Mouse (Mus musculus) neural tube, embryonic 14.5 days (tissue): Measurements from ENCODE around the gene Rnase1. TPM values are rescaled to one million over a fixed set of nuclear protein-coding genes. Genes with fewer than 3 reads are reported as not detected.
"Not testable (repeated sequence)": the region's sequence is repeated elsewhere in the genome, so short reads cannot be mapped to it uniquely, and the experiment has no call there.

Source experiments
- ATAC-seq: fragments of 200-750 bp; cut with Nextera tagmentation; 2 replicates; pipeline ENCODE4 v1.8.0; 2017; ENCODE audit warnings: low read depth, mild to moderate bottlenecking, moderate TSS enrichment, moderate library complexity
- H3K27ac ChIP-seq: fragments of 300-500 bp; sonication (generic); 2 replicates; pipeline ENCODE4 v1.5.1; 2014; ENCODE audit warnings: low read depth, mild to moderate bottlenecking, control low read depth, low read length, moderate library complexity, mixed read lengths
- H3K27me3 ChIP-seq: fragments of 300-500 bp; sonication (generic); 2 replicates; pipeline ENCODE4 v1.6.1; 2014; ENCODE audit warnings: low read length; ENCODE audit not compliant: control insufficient read depth, insufficient read depth
- H3K36me3 ChIP-seq: fragments of 300-500 bp; sonication (generic); 2 replicates; pipeline ENCODE4 v1.6.1; 2014; ENCODE audit warnings: low read length, mixed read lengths; ENCODE audit not compliant: control insufficient read depth, insufficient read depth
- H3K4me1 ChIP-seq: fragments of 300-500 bp; sonication (generic); 2 replicates; pipeline ENCODE4 v1.6.1; 2014; ENCODE audit warnings: low read length; ENCODE audit not compliant: control insufficient read depth, insufficient read depth
- H3K4me2 ChIP-seq: fragments of 300-500 bp; sonication (generic); 2 replicates; pipeline ENCODE4 v1.6.1; 2014; ENCODE audit warnings: mild to moderate bottlenecking, low read depth, low read length, control low read depth
- H3K4me3 ChIP-seq: fragments of 300-500 bp; sonication (generic); 2 replicates; pipeline ENCODE4 v1.5.1; 2014; ENCODE audit warnings: low read depth, low read length, control low read depth, mixed read lengths
- H3K9ac ChIP-seq: fragments of 300-500 bp; sonication (generic); replicated peaks from 2 replicates; pipeline ENCODE4 v1.6.1; 2014; ENCODE audit warnings: low read depth, mild to moderate bottlenecking, control low read depth, low read length, mixed read lengths
- H3K9me3 ChIP-seq: fragments of 300-500 bp; sonication (generic); 2 replicates; pipeline ENCODE4 v1.6.1; 2016; ENCODE audit warnings: low read length; ENCODE audit not compliant: control insufficient read depth
- WGBS: fragments of 180-500 bp; shearing (Covaris S2); extraction: QIAGEN DNeasy Blood & Tissue Kit; methylation state at CpG from one replicate; pipeline ENCODE4 v1.1.7; 2014; 5-methylcytosine and 5-hydroxymethylcytosine counted together
- polyA plus RNA-seq: library from polyadenylated mRNA; unstranded; fragments of >200 nt; fragmentation: Nextera tagmentation; extraction: Ambion mirVana; gene quantifications from 2 replicates; pipeline ENCODE4 v1.2.1, GENCODE M21; 2014

The Rnase1 gene
- polyA plus RNA-seq, 1 experiment from 2014 or later, result 1.2 TPM

GRCm38 (mm10) chr14:51161976-51162375 is 15.4 kb upstream of the Rnase1 start, which contains the start of gene Rnase2b:
Gene Rnase2b (plus strand): TSS chr14:51162260.
- H3K9ac ChIP-seq, H3K4me2 ChIP-seq, H3K4me1 ChIP-seq, H3K9me3 ChIP-seq, H3K27ac ChIP-seq, H3K36me3 ChIP-seq, H3K4me3 ChIP-seq, H3K27me3 ChIP-seq, ATAC-seq: not testable (repeated sequence)
- WGBS, result 95% methylated on average over 3 of the region's 3 CpGs

- H3K4me2 ChIP-seq, result no peak overlapping the region
- no peaks in the 10 kb centered on the region for H3K9me3 ChIP-seq
- no peak overlapping the region for H3K4me3 ChIP-seq
- 100% methylated on average over 1 of the region's 1 CpGs for WGBS
- no peak for ATAC-seq
- no peak overlapping the region for H3K9ac ChIP-seq
- H3K36me3 ChIP-seq, result no peaks in the 10 kb centered on the region
- no peaks in the 10 kb centered on the region for H3K4me1 ChIP-seq
- H3K27me3 ChIP-seq, result no peaks in the 10 kb centered on the region
- H3K27ac ChIP-seq, result no peak overlapping the region
Observed at GRCm38 (mm10) chr14:51157072-51157471, 10.5 kb upstream of the Rnase1 start.

- no peaks in the 10 kb centered on the region for H3K36me3 ChIP-seq
- no peak overlapping the region for H3K4me3 ChIP-seq
- H3K27me3 ChIP-seq, result no peaks in the 10 kb centered on the region
- WGBS, result 31% methylated on average over 4 of the region's 4 CpGs
- no peak overlapping the region for H3K9ac ChIP-seq
- H3K9me3 ChIP-seq, result no peaks in the 10 kb centered on the region
- no peaks in the 10 kb centered on the region for H3K4me1 ChIP-seq
- H3K4me2 ChIP-seq, result no peak overlapping the region
- no peak for ATAC-seq
- no peak overlapping the region for H3K27ac ChIP-seq
Observed at GRCm38 (mm10) chr14:51156736-51157068, 10.1 kb upstream of the Rnase1 start.

- Histone ChIP-seq H3K36me3 (no peaks in the 10 kb centered on the region), H3K27me3 (no peaks in the 10 kb centered on the region), H3K9ac (no peak overlapping the region), H3K9me3 (no peaks in the 10 kb centered on the region), H3K4me2 (no peak overlapping the region), H3K4me3 (no peak overlapping the region), H3K4me1 (no peaks in the 10 kb centered on the region), H3K27ac (no peak overlapping the region)
- WGBS, result 81% methylated on average over 5 of the region's 5 CpGs
- no peak for ATAC-seq
Observed at GRCm38 (mm10) chr14:51156056-51156735, 9.6 kb upstream of the Rnase1 start.

GRCm38 (mm10) chr14:51152249-51152870 is 5.8 kb upstream of the Rnase1 start:
- H3K27ac ChIP-seq, result no peak overlapping the region
- no peak overlapping the region for H3K4me2 ChIP-seq
- no peak overlapping the region for H3K9ac ChIP-seq
- no peaks in the 10 kb centered on the region for H3K4me1 ChIP-seq
- ATAC-seq, result no peak
- no peak overlapping the region for H3K4me3 ChIP-seq
- WGBS, result 89% methylated on average over 5 of the region's 5 CpGs
- no peaks in the 10 kb centered on the region for H3K9me3 ChIP-seq
- no peaks in the 10 kb centered on the region for H3K36me3 ChIP-seq
- no peaks in the 10 kb centered on the region for H3K27me3 ChIP-seq

- WGBS, result 95% methylated on average over 3 of the region's 3 CpGs
- no peak for ATAC-seq
Observed at GRCm38 (mm10) chr14:51150206-51150831, 3.7 kb upstream of the Rnase1 start.

GRCm38 (mm10) chr14:51149164-51149563 is 2.6 kb upstream of the Rnase1 start:
- Histone ChIP-seq H3K27ac (no peak overlapping the region), H3K4me1 (no peaks in the 10 kb centered on the region), H3K4me3 (no peak overlapping the region), H3K27me3 (no peaks in the 10 kb centered on the region), H3K9ac (no peak overlapping the region), H3K36me3 (no peaks in the 10 kb centered on the region), H3K9me3 (no peaks in the 10 kb centered on the region), H3K4me2 (no peak overlapping the region)
- 50% methylated on average over 5 of the region's 5 CpGs for WGBS
- no peak for ATAC-seq

More at GRCm38 (mm10) chr14:51150206-51150831, 3.7 kb upstream of the Rnase1 start:
- Histone ChIP-seq H3K4me3 (no peak overlapping the region), H3K9ac (no peak overlapping the region), H3K27me3 (no peaks in the 10 kb centered on the region), H3K4me1 (no peaks in the 10 kb centered on the region), H3K9me3 (no peaks in the 10 kb centered on the region), H3K4me2 (no peak overlapping the region), H3K27ac (no peak overlapping the region), H3K36me3 (no peaks in the 10 kb centered on the region)

GRCm38 (mm10) chr14:51148006-51148405 is 1.4 kb upstream of the Rnase1 start:
- no peak for ATAC-seq
- no peak overlapping the region for H3K4me3 ChIP-seq
- H3K27ac ChIP-seq, result no peak overlapping the region
- H3K4me1 ChIP-seq, result no peaks in the 10 kb centered on the region
- no peaks in the 10 kb centered on the region for H3K9me3 ChIP-seq
- H3K9ac ChIP-seq, result no peak overlapping the region
- WGBS, result 71% methylated on average over 3 of the region's 3 CpGs
- H3K36me3 ChIP-seq, result no peaks in the 10 kb centered on the region
- H3K27me3 ChIP-seq, result no peaks in the 10 kb centered on the region
- H3K4me2 ChIP-seq, result no peak overlapping the region

- WGBS, result 88% methylated on average over 6 of the region's 6 CpGs
Observed at GRCm38 (mm10) chr14:51145521-51145920, 1.1 kb downstream of the Rnase1 start.

More at GRCm38 (mm10) chr14:51145521-51145920, 1.1 kb downstream of the Rnase1 start:
- Histone ChIP-seq H3K27me3 (no peaks in the 10 kb centered on the region), H3K9ac (no peak overlapping the region), H3K36me3 (no peaks in the 10 kb centered on the region), H3K4me2 (no peak overlapping the region), H3K9me3 (no peaks in the 10 kb centered on the region), H3K4me1 (no peaks in the 10 kb centered on the region), H3K27ac (no peak overlapping the region), H3K4me3 (no peak overlapping the region)
- ATAC-seq, result no peak
